Mouse (Mus musculus) hindbrain, embryonic 13.5 days (tissue): Measurements from ENCODE around the gene Zfp654. TPM values are rescaled to one million over a fixed set of nuclear protein-coding genes. Genes with fewer than 3 reads are reported as not detected.

Source experiments
- ATAC-seq: fragments of 200-750 bp; cut with Nextera tagmentation; 2 replicates; pipeline ENCODE4 v1.8.0; 2017; ENCODE audit warnings: moderate TSS enrichment; ENCODE audit not compliant: low FRiP score
- H3K27ac ChIP-seq: fragments of 300-500 bp; sonication (generic); 2 replicates; pipeline ENCODE4 v1.5.1; 2015; ENCODE audit warnings: inconsistent platforms, mild to moderate bottlenecking, moderate library complexity
- H3K27me3 ChIP-seq: fragments of 300-500 bp; sonication (generic); 2 replicates; pipeline ENCODE4 v1.6.1; 2015; ENCODE audit warnings: mild to moderate bottlenecking, inconsistent platforms
- H3K36me3 ChIP-seq: fragments of 300-500 bp; sonication (generic); 2 replicates; pipeline ENCODE4 v1.6.1; 2015; ENCODE audit warnings: mild to moderate bottlenecking, inconsistent platforms
- H3K4me1 ChIP-seq: fragments of 300-500 bp; sonication (generic); replicated peaks from 2 replicates; pipeline ENCODE4 v1.6.1; 2015; ENCODE audit warnings: inconsistent platforms
- H3K4me2 ChIP-seq: fragments of 300-500 bp; sonication (generic); 2 replicates; pipeline ENCODE4 v1.6.1; 2015; ENCODE audit warnings: inconsistent platforms, mild to moderate bottlenecking, moderate library complexity
- H3K4me3 ChIP-seq: fragments of 300-500 bp; sonication (generic); 2 replicates; pipeline ENCODE4 v1.5.1; 2015; ENCODE audit warnings: mild to moderate bottlenecking, inconsistent platforms
- H3K9ac ChIP-seq: fragments of 300-500 bp; sonication (generic); 2 replicates; pipeline ENCODE4 v1.6.1; 2015; ENCODE audit warnings: mild to moderate bottlenecking, inconsistent platforms
- H3K9me3 ChIP-seq: fragments of 300-500 bp; sonication (generic); 2 replicates; pipeline ENCODE4 v1.6.1; 2016; ENCODE audit warnings: inconsistent platforms
- WGBS: fragments of 180-500 bp; shearing (Covaris S2); methylation state at CpG from one replicate; pipeline ENCODE4 v1.1.7; 2015; 5-methylcytosine and 5-hydroxymethylcytosine counted together
- polyA plus RNA-seq: library from polyadenylated mRNA; unstranded; fragments of >200 nt; fragmentation: Nextera tagmentation; extraction: Ambion mirVana; gene quantifications from 2 replicates; pipeline ENCODE4 v1.2.1, GENCODE M21; 2015

Zfp654 gene
- polyA plus RNA-seq, 1 experiment from 2014 or later, result 6.7 TPM

DNA sequence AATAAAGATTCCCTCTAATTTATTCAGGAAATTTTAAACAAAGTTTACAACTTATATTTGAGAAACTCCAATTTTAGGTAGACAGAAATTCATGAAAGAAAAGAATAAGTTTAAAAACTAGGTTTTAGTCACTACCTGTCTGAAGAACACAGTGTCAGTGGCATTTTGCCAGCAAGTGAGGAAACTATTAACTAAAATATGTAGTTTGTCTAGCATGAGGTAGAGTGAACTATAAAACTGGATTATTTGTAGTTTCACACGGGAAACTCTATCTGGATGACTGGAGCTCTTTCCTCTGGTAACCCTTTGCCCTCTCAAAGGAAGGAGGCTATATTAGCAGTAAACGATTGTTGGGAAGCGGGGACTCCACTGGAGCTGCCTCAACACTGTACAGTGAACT lies 48.4 kb downstream of the Zfp654 start:
- peaks cover 10% of the 10 kb centered on the region for H3K36me3 ChIP-seq
- H3K4me1 ChIP-seq, result no peaks in the 10 kb centered on the region
- H3K9ac ChIP-seq, result no peak overlapping the region
- H3K4me2 ChIP-seq, result no peak overlapping the region
- no peak for ATAC-seq
- H3K4me3 ChIP-seq, result no peak overlapping the region
- no peaks in the 10 kb centered on the region for H3K27me3 ChIP-seq
- 0 out of 2 replicates have a peak, but pooled peaks cover 9% of the 10 kb centered on the region for H3K9me3 ChIP-seq
- WGBS, result 91% methylated on average over 3 of the region's 3 CpGs
- no peak overlapping the region for H3K27ac ChIP-seq

GRCm38 (mm10) chr16:64801638-64802037 lies 49.8 kb downstream of the Zfp654 start:
- Histone ChIP-seq H3K36me3 (peaks cover 10% of the 10 kb centered on the region), H3K4me3 (no peak overlapping the region), H3K27ac (no peak overlapping the region), H3K4me1 (no peaks in the 10 kb centered on the region), H3K27me3 (no peaks in the 10 kb centered on the region), H3K9me3 (0 out of 2 replicates have a peak, but pooled peaks cover 9% of the 10 kb centered on the region), H3K9ac (no peak overlapping the region), H3K4me2 (no peak overlapping the region)
- no peak for ATAC-seq

- Histone ChIP-seq H3K36me3 (peaks cover 4% of the 10 kb centered on the region), H3K9ac (no peak overlapping the region), H3K27me3 (no peaks in the 10 kb centered on the region), H3K4me1 (no peaks in the 10 kb centered on the region), H3K4me2 (no peak overlapping the region), H3K9me3 (0 out of 2 replicates have a peak, but pooled peaks cover 4% of the 10 kb centered on the region), H3K27ac (no peak overlapping the region), H3K4me3 (no peak overlapping the region)
- WGBS, result 98% methylated on average over 5 of the region's 5 CpGs
- no peak for ATAC-seq
Observed at GRCm38 (mm10) chr16:64800393-64800792, 51.1 kb downstream of the Zfp654 start.

- Histone ChIP-seq H3K27me3 (no peaks in the 10 kb centered on the region), H3K9me3 (no peaks in the 10 kb centered on the region), H3K4me3 (no peak overlapping the region), H3K27ac (no peak overlapping the region), H3K4me1 (no peaks in the 10 kb centered on the region), H3K36me3 (peaks cover 4% of the 10 kb centered on the region; the same call in 1 of the 2 replicates), H3K4me2 (no peak overlapping the region), H3K9ac (no peak overlapping the region)
- ATAC-seq, result no peak
- WGBS, result 85% methylated on average over 2 of the region's 2 CpGs
Observed at GRCm38 (mm10) chr16:64794802-64795201, 56.6 kb downstream of the Zfp654 start.

GRCm38 (mm10) chr16:64789706-64790105 lies 61.7 kb downstream of the Zfp654 start:
- Histone ChIP-seq H3K27ac (no peak overlapping the region), H3K9ac (no peak overlapping the region), H3K4me3 (no peak overlapping the region), H3K4me2 (no peak overlapping the region), H3K9me3 (no peaks in the 10 kb centered on the region), H3K27me3 (no peaks in the 10 kb centered on the region), H3K4me1 (no peaks in the 10 kb centered on the region), H3K36me3 (peaks cover 28% of the 10 kb centered on the region)
- 99% methylated on average over 3 of the region's 3 CpGs for WGBS
- no peak for ATAC-seq

GRCm38 (mm10) chr16:64775516-64775915 lies 75.9 kb downstream of the Zfp654 start:
- ATAC-seq, result no peak
- H3K9ac ChIP-seq, result no peak overlapping the region
- peaks cover 16% of the 10 kb centered on the region; the same call in 1 of the 2 replicates for H3K27me3 ChIP-seq
- H3K4me1 ChIP-seq, result peaks cover 2% of the 10 kb centered on the region; the same call in 1 of the 2 replicates
- WGBS, result 81% methylated on average over 1 of the region's 1 CpGs
- H3K4me2 ChIP-seq, result no peak overlapping the region
- no peak overlapping the region for H3K27ac ChIP-seq
- H3K9me3 ChIP-seq, result no peaks in the 10 kb centered on the region
- no peak overlapping the region for H3K4me3 ChIP-seq
- peaks cover 4% of the 10 kb centered on the region; the same call in 1 of the 2 replicates for H3K36me3 ChIP-seq

GRCm38 (mm10) chr16:64771431-64771818 lies 80.0 kb downstream of the Zfp654 start:
- no peak overlapping the region for H3K9ac ChIP-seq
- H3K36me3 ChIP-seq, result peaks cover 6% of the 10 kb centered on the region; the same call in 1 of the 2 replicates
- WGBS, result 73% methylated on average over 2 of the region's 2 CpGs
- H3K27me3 ChIP-seq, result peaks cover 16% of the 10 kb centered on the region; the same call in 1 of the 2 replicates
- peaks cover 7% of the 10 kb centered on the region for H3K4me1 ChIP-seq
- H3K4me2 ChIP-seq, result peak overlapping the region; percentile 50
- H3K9me3 ChIP-seq, result no peaks in the 10 kb centered on the region
- H3K27ac ChIP-seq, result peak overlapping the region; percentile 89
- peak; percentile 27 for ATAC-seq
- H3K4me3 ChIP-seq, result peak overlapping the region; percentile 91

DNA sequence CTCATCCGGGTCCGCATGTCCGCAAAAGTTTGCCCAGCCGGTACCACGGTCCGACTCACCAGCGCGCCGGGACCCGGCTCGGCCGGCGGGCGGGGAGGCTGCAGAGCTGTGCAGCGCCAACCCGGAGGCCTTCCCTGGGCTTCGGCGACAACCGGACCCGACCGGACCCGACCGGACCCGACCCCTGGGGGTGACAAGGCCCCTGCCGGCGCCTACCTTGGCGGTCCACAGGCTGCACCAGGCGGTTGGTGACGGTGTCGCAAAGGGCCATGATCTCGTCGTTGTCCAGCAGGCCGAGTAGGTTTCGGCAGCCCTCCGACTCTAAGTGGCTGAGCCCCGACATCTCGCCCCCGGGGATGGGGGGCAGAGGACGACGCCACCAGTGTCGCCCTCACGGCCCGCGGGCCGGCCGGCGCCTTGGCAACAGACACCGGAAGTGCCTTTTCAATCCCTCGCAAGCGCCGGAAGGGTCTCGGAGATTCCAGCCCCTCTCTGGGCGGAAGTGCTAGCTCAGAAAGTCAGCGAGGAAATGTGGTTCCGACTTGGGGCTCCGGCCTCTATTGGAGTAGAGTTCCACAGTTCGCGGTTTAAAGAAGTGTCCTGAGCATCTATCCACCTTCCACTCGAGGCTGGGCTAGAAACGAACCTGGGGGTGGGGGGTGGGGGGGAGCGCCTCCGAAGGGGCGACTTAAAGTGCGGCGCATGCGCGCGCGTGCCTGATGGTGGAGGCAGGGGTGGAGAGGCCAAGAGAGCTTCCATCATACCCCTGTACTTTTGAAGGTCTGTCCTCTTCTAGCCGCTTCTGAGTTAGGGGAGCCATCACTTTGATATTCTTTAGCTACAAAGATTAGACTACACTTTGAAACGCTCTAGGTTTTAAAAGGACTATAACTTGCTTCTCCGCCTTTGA lies 80.7 kb downstream of the Zfp654 start, which contains the start of gene 4930453N24Rik:
Gene 4930453N24Rik (minus strand): TSS at position 641 of the 910 bp plus-strand sequence.
- peaks cover 13% of the 10 kb centered on the region; the same call in 1 of the 2 replicates for H3K27me3 ChIP-seq
- 2% methylated on average over 72 of the region's 72 CpGs for WGBS
- peaks cover 12% of the 10 kb centered on the region for H3K36me3 ChIP-seq
- H3K4me1 ChIP-seq, result peaks cover 7% of the 10 kb centered on the region
- no peaks in the 10 kb centered on the region for H3K9me3 ChIP-seq
- peak within 1 kb of the TSS; percentile 91 for H3K9ac ChIP-seq
- peak within 1 kb of the TSS; percentile 58 for H3K4me2 ChIP-seq
- H3K27ac ChIP-seq, result peak within 1 kb of the TSS; percentile 89
- ATAC-seq, result peak; percentile 98
- peak within 1 kb of the TSS; percentile 91 for H3K4me3 ChIP-seq

- Histone ChIP-seq H3K4me2 (no peak overlapping the region), H3K36me3 (peaks cover 42% of the 10 kb centered on the region), H3K4me1 (peaks cover 7% of the 10 kb centered on the region), H3K9me3 (peaks cover 5% of the 10 kb centered on the region; the same call in 1 of the 2 replicates), H3K27ac (no peak overlapping the region), H3K4me3 (no peak overlapping the region), H3K9ac (no peak overlapping the region), H3K27me3 (no peaks in the 10 kb centered on the region)
- ATAC-seq, result no peak
- 95% methylated on average over 8 of the region's 8 CpGs for WGBS
Observed at GRCm38 (mm10) chr16:64766696-64767300, 84.7 kb downstream of the Zfp654 start.

GRCm38 (mm10) chr16:64759245-64759626 lies 92.2 kb downstream of the Zfp654 start:
- ATAC-seq, result no peak
- H3K27ac ChIP-seq, result no peak overlapping the region
- no peak overlapping the region for H3K9ac ChIP-seq
- peaks cover 5% of the 10 kb centered on the region; the same call in 1 of the 2 replicates for H3K9me3 ChIP-seq
- no peaks in the 10 kb centered on the region for H3K27me3 ChIP-seq
- no peaks in the 10 kb centered on the region for H3K4me1 ChIP-seq
- WGBS, result 92% methylated on average over 1 of the region's 1 CpGs
- H3K36me3 ChIP-seq, result peaks cover 23% of the 10 kb centered on the region
- H3K4me3 ChIP-seq, result no peak overlapping the region
- H3K4me2 ChIP-seq, result no peak overlapping the region

DNA sequence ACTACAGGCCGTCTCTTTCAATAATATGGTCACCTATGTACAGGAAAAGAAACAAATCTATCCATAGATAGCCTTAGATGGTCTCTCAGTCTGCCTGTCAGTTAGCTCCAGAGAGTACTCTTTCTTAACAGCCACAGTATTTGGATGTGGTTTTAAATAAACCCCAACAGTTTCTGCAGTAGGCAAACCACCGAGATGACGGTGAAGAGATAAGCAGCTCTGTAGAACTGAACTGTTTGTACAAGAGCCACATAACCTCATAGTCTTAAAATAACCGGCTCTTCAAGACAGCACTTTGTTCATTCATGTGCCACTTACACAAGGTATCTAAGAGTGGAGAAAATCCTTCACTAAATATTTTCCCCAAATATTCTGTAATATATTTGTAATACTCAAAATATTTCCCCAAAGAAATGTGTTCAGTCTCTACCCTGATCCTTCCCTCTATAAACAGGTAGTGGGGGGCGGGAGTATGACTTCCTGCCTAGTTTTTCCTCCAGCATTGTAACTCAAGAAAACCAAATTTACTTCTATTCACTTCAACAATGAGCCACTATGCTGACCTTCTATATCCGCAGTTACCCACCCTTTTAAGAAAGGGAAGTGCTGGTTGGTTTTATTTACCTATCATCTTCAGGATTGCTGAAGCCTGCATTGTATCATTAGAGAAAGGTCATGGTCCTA lies 92.7 kb downstream of the Zfp654 start:
- Histone ChIP-seq H3K4me3 (no peak overlapping the region), H3K27me3 (no peaks in the 10 kb centered on the region), H3K36me3 (peaks cover 20% of the 10 kb centered on the region), H3K27ac (no peak overlapping the region), H3K4me1 (no peaks in the 10 kb centered on the region), H3K4me2 (no peak overlapping the region), H3K9ac (no peak overlapping the region), H3K9me3 (peaks cover 5% of the 10 kb centered on the region; the same call in 1 of the 2 replicates)
- ATAC-seq, result no peak
- WGBS, result 83% methylated on average over 6 of the region's 6 CpGs
